Mouse (Mus musculus) embryonic fibroblast, embryonic 13.5 days (primary cell): Measurements from ENCODE around the gene Tmem179b. TPM values are rescaled to one million over a fixed set of nuclear protein-coding genes. Genes with fewer than 3 reads are reported as not detected.
"Not testable (repeated sequence)": the region's sequence is repeated elsewhere in the genome, so short reads cannot be mapped to it uniquely, and the experiment has no call there.

Experiments
- H3K27ac ChIP-seq: 2 replicates; pipeline ENCODE4 v1.5.1; 2012; ENCODE audit warnings: low read length, control low read depth, inconsistent platforms; ENCODE audit not compliant: insufficient read depth
- H3K4me1 ChIP-seq: 2 replicates; pipeline ENCODE4 v1.6.1; 2011; ENCODE audit warnings: low read length; ENCODE audit not compliant: control insufficient read depth, insufficient read depth
- H3K4me3 ChIP-seq: 2 replicates; pipeline ENCODE4 v1.5.1; 2011; ENCODE audit warnings: mild to moderate bottlenecking, control low read depth, low read length; ENCODE audit not compliant: insufficient read depth
- CTCF ChIP-seq: IDR thresholded peaks from 2 replicates; pipeline ENCODE4 v1.5.1; 2011; ENCODE audit warnings: mild to moderate bottlenecking, control low read depth, low read length, moderate library complexity, borderline replicate concordance; ENCODE audit not compliant: insufficient read depth
- POLR2A ChIP-seq: IDR thresholded peaks from 2 replicates; pipeline ENCODE4 v1.6.1; 2011; ENCODE audit warnings: low read depth, mild to moderate bottlenecking, control low read depth, low read length, moderate library complexity
- polyA plus RNA-seq: library from polyadenylated mRNA; stranded (reverse); fragments of >200 nt; gene quantifications from 2 replicates; pipeline ENCODE4 v1.2.4, GENCODE M21; 2011; ENCODE audit warnings: low read depth; ENCODE audit not compliant: missing spikeins, insufficient read length

Gene Tmem179b
- polyA plus RNA-seq, 1 experiment = 49.2 TPM

- Histone ChIP-seq H3K27ac (no peak within 1 kb of the TSS), H3K4me3 (peak within 1 kb of the TSS; percentile 80), H3K4me1 (0 out of 2 replicates have a peak, but pooled peaks cover 2% of the 10 kb centered on the region)
- TF ChIP-seq POLR2A (peak; percentile 94), CTCF (no peak)
Observed at GRCm38 (mm10) chr19:8735389-8736159, 38.7 kb downstream of the Tmem179b start, which contains the start of gene Wdr74. Gene Wdr74 (plus strand): TSS chr19:8735827.

GRCm38 (mm10) chr19:8734334-8734733, 39.9 kb downstream of the Tmem179b start:
- no peak overlapping the region for H3K4me3 ChIP-seq
- 0 out of 2 replicates have a peak, but pooled peaks cover 2% of the 10 kb centered on the region for H3K4me1 ChIP-seq
- H3K27ac ChIP-seq = no peak overlapping the region
- TF ChIP-seq POLR2A (no peak), CTCF (no peak)

GRCm38 (mm10) chr19:8728335-8729099, 45.8 kb downstream of the Tmem179b start:
- peak; percentile 9; the same call in 1 of the 2 replicates for TF ChIP-seq POLR2A
- H3K27ac ChIP-seq, H3K4me3 ChIP-seq, H3K4me1 ChIP-seq: not testable (repeated sequence)

- H3K4me3 ChIP-seq = no peak overlapping the region
- H3K27ac ChIP-seq = no peak overlapping the region
- 0 out of 2 replicates have a peak, but pooled peaks cover 2% of the 10 kb centered on the region for H3K4me1 ChIP-seq
- TF ChIP-seq CTCF = no peak
- TF ChIP-seq POLR2A = peak; percentile 69
Observed at GRCm38 (mm10) chr19:8727495-8728114, 46.7 kb downstream of the Tmem179b start.

- Histone ChIP-seq H3K27ac (no peak overlapping the region), H3K4me3 (peak overlapping the region; percentile 34; the same call in 1 of the 2 replicates), H3K4me1 (0 out of 2 replicates have a peak, but pooled peaks cover 2% of the 10 kb centered on the region)
- TF ChIP-seq POLR2A (0 out of 2 replicates have a peak, but pooled peaks have one; percentile 37), CTCF (no peak)
Observed at GRCm38 (mm10) chr19:8726609-8727390, 47.5 kb downstream of the Tmem179b start.

- Histone ChIP-seq H3K4me1 (0 out of 2 replicates have a peak, but pooled peaks cover 2% of the 10 kb centered on the region), H3K4me3 (peak overlapping the region; percentile 96), H3K27ac (peak overlapping the region; percentile 49)
- TF ChIP-seq POLR2A = no peak
- no peak for TF ChIP-seq CTCF
Observed at GRCm38 (mm10) chr19:8725081-8725613, 49.1 kb downstream of the Tmem179b start.

GRCm38 (mm10) chr19:8724392-8724791, 49.9 kb downstream of the Tmem179b start:
- Histone ChIP-seq H3K27ac (peak overlapping the region; percentile 79), H3K4me3 (peak overlapping the region; percentile 96), H3K4me1 (0 out of 2 replicates have a peak, but pooled peaks cover 2% of the 10 kb centered on the region)
- no peak for TF ChIP-seq CTCF
- TF ChIP-seq POLR2A = peak; percentile 44; the same call in 1 of the 2 replicates

GRCm38 (mm10) chr19:8723574-8724346, 50.5 kb downstream of the Tmem179b start:
- Histone ChIP-seq H3K27ac (peak overlapping the region; percentile 79), H3K4me3 (peak overlapping the region; percentile 96)
- TF ChIP-seq CTCF = no peak
- peak; percentile 24; the same call in 1 of the 2 replicates for TF ChIP-seq POLR2A

More at GRCm38 (mm10) chr19:8723574-8724346, 50.5 kb downstream of the Tmem179b start:
- 0 out of 2 replicates have a peak, but pooled peaks cover 2% of the 10 kb centered on the region for H3K4me1 ChIP-seq
